Mouse (Mus musculus) intestine, embryonic 15.5 days (tissue): ENCODE measurements around the gene Fgl2. TPM values are rescaled to one million over a fixed set of nuclear protein-coding genes. Genes with fewer than 3 reads are reported as not detected.

Source experiments
- ATAC-seq: fragments of 200-750 bp; cut with Nextera tagmentation; 2 replicates; pipeline ENCODE4 v1.8.0; 2017; ENCODE audit warnings: moderate TSS enrichment, moderate library complexity
- H3K27ac ChIP-seq: fragments of 300-500 bp; sonication (generic); 2 replicates; pipeline ENCODE4 v1.5.1; 2015; ENCODE audit warnings: mild to moderate bottlenecking, inconsistent platforms
- H3K27me3 ChIP-seq: fragments of 300-500 bp; sonication (generic); replicated peaks from 2 replicates; pipeline ENCODE4 v1.6.1; 2015; ENCODE audit warnings: inconsistent platforms
- H3K36me3 ChIP-seq: fragments of 300-500 bp; sonication (generic); 2 replicates; pipeline ENCODE4 v1.6.1; 2015; ENCODE audit warnings: inconsistent platforms
- H3K4me1 ChIP-seq: fragments of 300-500 bp; sonication (generic); replicated peaks from 2 replicates; pipeline ENCODE4 v1.6.1; 2015; ENCODE audit warnings: inconsistent platforms
- H3K4me2 ChIP-seq: fragments of 300-500 bp; sonication (generic); replicated peaks from 2 replicates; pipeline ENCODE4 v1.6.1; 2015; ENCODE audit warnings: mild to moderate bottlenecking, inconsistent platforms
- H3K4me3 ChIP-seq: fragments of 300-500 bp; sonication (generic); replicated peaks from 2 replicates; pipeline ENCODE4 v1.5.1; 2015; ENCODE audit warnings: inconsistent platforms
- H3K9ac ChIP-seq: fragments of 300-500 bp; sonication (generic); 2 replicates; pipeline ENCODE4 v1.6.1; 2015; ENCODE audit warnings: inconsistent platforms
- H3K9me3 ChIP-seq: fragments of 300-500 bp; sonication (generic); 2 replicates; pipeline ENCODE4 v1.6.1; 2016; ENCODE audit warnings: inconsistent platforms
- WGBS: fragments of 180-500 bp; shearing (Covaris S2); methylation state at CpG from one replicate; pipeline ENCODE4 v1.1.7; 2015; 5-methylcytosine and 5-hydroxymethylcytosine counted together
- polyA plus RNA-seq: library from polyadenylated mRNA; unstranded; fragments of >200 nt; fragmentation: Nextera tagmentation; extraction: Ambion mirVana; gene quantifications from 2 replicates; pipeline ENCODE4 v1.2.1, GENCODE M21; 2015

Gene Fgl2
- polyA plus RNA-seq, 1 experiment from 2014 or later = 11.0 TPM

DNA sequence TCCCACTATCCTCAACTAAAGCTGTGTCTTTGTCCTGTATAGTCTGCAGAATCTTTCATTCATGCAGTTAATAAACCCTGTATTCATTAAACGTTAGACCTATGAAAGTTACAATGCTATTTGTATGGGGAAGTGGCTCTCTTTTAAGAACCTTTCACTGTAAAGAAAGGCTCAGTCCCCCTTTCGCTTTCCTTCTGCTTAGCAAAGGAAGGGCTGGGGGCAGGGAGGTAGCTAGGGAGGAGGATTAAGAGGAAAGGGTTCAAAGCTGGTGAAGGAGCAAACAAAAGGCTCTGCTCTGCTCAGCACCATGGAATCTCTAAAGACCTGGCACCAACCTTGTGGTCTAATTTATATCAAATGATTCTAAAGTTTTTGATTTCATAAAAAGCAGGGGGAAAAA lies 4.9 kb upstream of the Fgl2 start:
- no peak for ATAC-seq
- H3K4me1 ChIP-seq = no peaks in the 10 kb centered on the region
- no peak overlapping the region for H3K4me2 ChIP-seq
- no peaks in the 10 kb centered on the region for H3K36me3 ChIP-seq
- H3K9me3 ChIP-seq = no peaks in the 10 kb centered on the region
- 31% methylated on average over 2 of the region's 2 CpGs for WGBS
- H3K4me3 ChIP-seq = no peak overlapping the region
- no peak overlapping the region for H3K9ac ChIP-seq
- no peak overlapping the region for H3K27ac ChIP-seq
- H3K27me3 ChIP-seq = no peaks in the 10 kb centered on the region

- no peak for ATAC-seq
- Histone ChIP-seq H3K4me2 (no peak overlapping the region), H3K27ac (no peak overlapping the region), H3K9ac (no peak overlapping the region), H3K4me1 (peaks cover 6% of the 10 kb centered on the region), H3K4me3 (no peak overlapping the region), H3K27me3 (no peaks in the 10 kb centered on the region), H3K36me3 (no peaks in the 10 kb centered on the region), H3K9me3 (no peaks in the 10 kb centered on the region)
- WGBS = 89% methylated on average over 5 of the region's 5 CpGs
These were observed 2.1 kb upstream of the Fgl2 start for GRCm38 (mm10) chr5:21370218-21370947.

GRCm38 (mm10) chr5:21371920-21372319 lies 522 bp upstream of the Fgl2 start:
- WGBS = 51% methylated on average over 5 of the region's 5 CpGs
- Histone ChIP-seq H3K4me1 (peaks cover 6% of the 10 kb centered on the region), H3K36me3 (no peaks in the 10 kb centered on the region), H3K4me2 (peak overlapping the region; percentile 98), H3K27ac (no peak overlapping the region), H3K27me3 (no peaks in the 10 kb centered on the region), H3K4me3 (no peak overlapping the region), H3K9me3 (no peaks in the 10 kb centered on the region), H3K9ac (no peak overlapping the region)
- ATAC-seq = no peak

- ATAC-seq = peak; percentile 83
- Histone ChIP-seq H3K27ac (no peak overlapping the region), H3K9ac (0 out of 2 replicates have a peak overlapping the region, but pooled peaks have one; percentile 54), H3K4me2 (peak overlapping the region; percentile 98), H3K9me3 (no peaks in the 10 kb centered on the region), H3K4me3 (peak overlapping the region; percentile 52), H3K4me1 (peaks cover 6% of the 10 kb centered on the region), H3K36me3 (no peaks in the 10 kb centered on the region), H3K27me3 (no peaks in the 10 kb centered on the region)
- WGBS = 52% methylated on average over 7 of the region's 7 CpGs
These were observed 707 bp downstream of the Fgl2 start for GRCm38 (mm10) chr5:21373180-21373518.

DNA sequence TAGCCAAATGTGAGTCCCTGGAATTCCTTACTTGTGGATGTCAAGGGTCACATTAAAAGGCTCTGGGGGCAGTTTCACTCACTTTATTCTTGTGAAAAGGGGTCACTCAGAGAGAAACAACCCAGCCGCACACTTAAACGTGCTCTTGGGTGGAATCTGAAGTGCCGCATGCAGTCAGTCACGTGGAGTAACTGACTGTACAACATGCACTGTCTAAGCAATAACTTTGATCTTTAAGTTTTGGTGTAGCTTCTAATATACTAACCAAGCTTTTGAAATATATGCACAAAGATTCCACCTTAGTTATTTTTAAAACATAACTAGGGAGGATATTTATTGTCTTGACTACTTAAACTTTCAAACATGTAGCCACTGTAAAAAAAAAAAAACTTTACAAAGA lies 4.5 kb downstream of the Fgl2 start:
- H3K9me3 ChIP-seq = no peaks in the 10 kb centered on the region
- H3K27ac ChIP-seq = no peak overlapping the region
- no peaks in the 10 kb centered on the region for H3K27me3 ChIP-seq
- no peak overlapping the region for H3K9ac ChIP-seq
- 75% methylated on average over 4 of the region's 4 CpGs for WGBS
- H3K4me3 ChIP-seq = no peak overlapping the region
- H3K4me1 ChIP-seq = peaks cover 6% of the 10 kb centered on the region
- H3K4me2 ChIP-seq = no peak overlapping the region
- no peaks in the 10 kb centered on the region for H3K36me3 ChIP-seq
- no peak for ATAC-seq

- Histone ChIP-seq H3K27ac (no peak overlapping the region), H3K4me2 (no peak overlapping the region), H3K4me1 (peaks cover 10% of the 10 kb centered on the region; the same call in 1 of the 2 replicates), H3K27me3 (no peaks in the 10 kb centered on the region), H3K4me3 (no peak overlapping the region), H3K9me3 (no peaks in the 10 kb centered on the region), H3K9ac (no peak overlapping the region), H3K36me3 (no peaks in the 10 kb centered on the region)
- ATAC-seq = no peak
- WGBS = 47% methylated on average over 2 of the region's 2 CpGs
These were observed 6.0 kb downstream of the Fgl2 start for GRCm38 (mm10) chr5:21378397-21378796.

GRCm38 (mm10) chr5:21381986-21382385 lies 9.5 kb downstream of the Fgl2 start:
- 0 out of 2 replicates have a peak, but pooled peaks have one; percentile 32 for ATAC-seq
- WGBS = 21% methylated on average over 6 of the region's 6 CpGs
- no peak overlapping the region for H3K4me3 ChIP-seq
- no peaks in the 10 kb centered on the region for H3K27me3 ChIP-seq
- no peak overlapping the region for H3K9ac ChIP-seq
- no peaks in the 10 kb centered on the region for H3K9me3 ChIP-seq
- no peaks in the 10 kb centered on the region for H3K36me3 ChIP-seq
- H3K27ac ChIP-seq = no peak overlapping the region
- no peak overlapping the region for H3K4me2 ChIP-seq
- H3K4me1 ChIP-seq = peaks cover 17% of the 10 kb centered on the region

- no peaks in the 10 kb centered on the region for H3K9me3 ChIP-seq
- H3K27me3 ChIP-seq = no peaks in the 10 kb centered on the region
- WGBS = 32% methylated on average over 6 of the region's 6 CpGs
- no peak overlapping the region for H3K27ac ChIP-seq
- no peak overlapping the region for H3K4me3 ChIP-seq
- H3K36me3 ChIP-seq = no peaks in the 10 kb centered on the region
- no peak overlapping the region for H3K4me2 ChIP-seq
- no peak overlapping the region for H3K9ac ChIP-seq
- peaks cover 17% of the 10 kb centered on the region for H3K4me1 ChIP-seq
- no peak for ATAC-seq
These were observed 10.2 kb downstream of the Fgl2 start for GRCm38 (mm10) chr5:21382678-21383077.

DNA sequence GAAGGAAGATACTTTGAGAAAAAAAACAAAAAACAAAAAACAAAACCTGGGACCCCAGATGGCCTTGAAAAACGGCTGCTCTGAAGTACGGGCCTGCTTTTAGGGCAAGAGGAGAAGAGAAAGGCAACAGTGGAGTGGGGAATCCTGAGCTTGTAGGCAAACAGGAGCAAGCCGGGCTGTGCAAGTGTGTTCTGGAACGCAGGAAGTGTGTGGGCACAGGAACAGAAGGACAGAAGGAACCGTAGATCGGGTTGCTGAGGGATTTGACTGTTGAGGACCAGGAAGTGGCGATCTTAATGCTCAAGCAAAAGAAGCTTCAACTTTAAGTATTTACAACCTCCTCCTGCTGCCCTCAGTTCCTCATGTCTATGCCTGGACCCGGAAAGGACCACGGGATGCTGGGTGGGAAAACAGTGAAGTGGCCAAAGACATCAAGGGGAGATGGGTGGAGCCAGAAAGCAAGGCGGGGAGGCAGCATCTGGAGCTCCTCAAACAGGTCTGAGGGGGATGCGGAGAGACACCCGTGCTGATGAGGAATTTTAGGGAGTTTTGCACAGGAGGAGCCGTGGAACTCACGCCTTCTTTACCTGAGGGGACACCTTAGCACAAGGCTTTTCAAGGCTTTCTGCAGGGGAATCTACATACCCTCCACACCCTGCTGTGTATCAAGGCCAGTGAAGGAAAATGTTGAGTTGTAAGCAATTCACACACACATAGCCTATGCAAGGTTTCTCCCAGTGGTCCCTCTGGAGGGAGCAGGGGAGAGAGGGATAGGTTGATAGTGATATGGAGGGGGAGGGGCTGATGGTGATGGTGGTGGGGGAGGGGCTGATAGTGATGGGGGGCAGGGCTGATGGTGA lies 11.2 kb downstream of the Fgl2 start:
- no peaks in the 10 kb centered on the region for H3K9me3 ChIP-seq
- no peak overlapping the region for H3K9ac ChIP-seq
- H3K27me3 ChIP-seq = no peaks in the 10 kb centered on the region
- peak overlapping the region; percentile 48; the same call in 1 of the 2 replicates for H3K27ac ChIP-seq
- ATAC-seq = peak; percentile 50
- no peak overlapping the region; the same call in 1 of the 2 replicates for H3K4me2 ChIP-seq
- peaks cover 17% of the 10 kb centered on the region for H3K4me1 ChIP-seq
- whole genome bisulfite sequencing = 30% methylated on average over 14 of the region's 14 CpGs
- no peaks in the 10 kb centered on the region for H3K36me3 ChIP-seq
- H3K4me3 ChIP-seq = no peak overlapping the region

- WGBS = 65% methylated on average over 13 of the region's 13 CpGs
- ATAC-seq = no peak
These were observed 12.0 kb downstream of the Fgl2 start for GRCm38 (mm10) chr5:21384252-21384960.

DNA sequence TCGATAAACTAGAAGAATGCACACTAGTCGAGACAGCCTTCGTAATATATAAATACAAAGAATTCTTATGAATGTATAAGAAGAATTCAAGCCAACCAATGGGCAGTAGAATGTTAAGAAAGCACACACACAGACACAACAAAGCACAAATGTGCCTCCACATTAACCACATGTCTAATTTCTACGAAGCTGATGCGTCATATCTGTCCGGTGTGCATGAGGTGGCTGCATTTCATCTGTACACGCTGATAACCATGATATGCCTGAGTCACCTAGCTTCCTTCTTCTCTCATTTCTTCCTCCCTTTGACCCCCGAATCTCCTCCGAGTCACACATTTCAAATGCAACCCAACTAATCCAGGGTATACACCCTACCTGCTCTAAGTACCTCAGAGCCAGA lies 12.5 kb downstream of the Fgl2 start:
- H3K4me1 ChIP-seq = peaks cover 17% of the 10 kb centered on the region

More at GRCm38 (mm10) chr5:21384252-21384960, 12.0 kb downstream of the Fgl2 start:
- no peaks in the 10 kb centered on the region for H3K27me3 ChIP-seq
- H3K9me3 ChIP-seq = no peaks in the 10 kb centered on the region
- H3K4me1 ChIP-seq = peaks cover 17% of the 10 kb centered on the region
- H3K4me3 ChIP-seq = no peak overlapping the region
- H3K9ac ChIP-seq = no peak overlapping the region
- no peak overlapping the region for H3K27ac ChIP-seq
- H3K36me3 ChIP-seq = no peaks in the 10 kb centered on the region
- no peak overlapping the region for H3K4me2 ChIP-seq

GRCm38 (mm10) chr5:21386432-21386831 lies 14.0 kb downstream of the Fgl2 start:
- H3K4me3 ChIP-seq = no peak overlapping the region
- H3K9ac ChIP-seq = no peak overlapping the region
- H3K4me1 ChIP-seq = peaks cover 17% of the 10 kb centered on the region
- no peak overlapping the region for H3K27ac ChIP-seq
- H3K9me3 ChIP-seq = no peaks in the 10 kb centered on the region
- ATAC-seq = no peak
- H3K27me3 ChIP-seq = no peaks in the 10 kb centered on the region
- WGBS = 63% methylated on average over 4 of the region's 4 CpGs
- H3K36me3 ChIP-seq = no peaks in the 10 kb centered on the region
- H3K4me2 ChIP-seq = no peak overlapping the region

More for the DNA sequence above, 12.5 kb downstream of the Fgl2 start:
- 85% methylated on average over 9 of the region's 9 CpGs for WGBS
- Histone ChIP-seq H3K36me3 (no peaks in the 10 kb centered on the region), H3K4me3 (no peak overlapping the region), H3K9ac (no peak overlapping the region), H3K27me3 (no peaks in the 10 kb centered on the region), H3K4me2 (no peak overlapping the region), H3K27ac (no peak overlapping the region), H3K9me3 (no peaks in the 10 kb centered on the region)
- no peak for ATAC-seq
